Mouse (Mus musculus) heart, embryonic 14.5 days (tissue): ENCODE data around the gene Opn3. TPM values are rescaled to one million over a fixed set of nuclear protein-coding genes. Genes with fewer than 3 reads are reported as not detected.

Experiments
- ATAC-seq: fragments of 200-750 bp; cut with Nextera tagmentation; 2 replicates; pipeline ENCODE4 v1.8.0; 2017; ENCODE audit warnings: low read depth, moderate TSS enrichment; ENCODE audit not compliant: insufficient number of reproducible peaks, insufficient read depth, low FRiP score
- H3K27ac ChIP-seq, 2 experiments: fragments of 200-500 bp in 1 of 2; fragments of 300-500 bp in 1 of 2; sonication (generic) in 1 of 2; replicated peaks in 1 of 2; 2 replicates each; pipeline ENCODE4 v1.5.1; 2012 to 2014; ENCODE audit warnings: low read depth in 2 of 2, low read length in 2 of 2, control low read depth in 1 of 2, mild to moderate bottlenecking in 1 of 2, mixed read lengths in 1 of 2; ENCODE audit not compliant: control insufficient read depth in 1 of 2, insufficient read depth in 1 of 2
- H3K27me3 ChIP-seq: fragments of 300-500 bp; sonication (generic); 2 replicates; pipeline ENCODE4 v1.6.1; 2014; ENCODE audit warnings: mild to moderate bottlenecking, low read length, control low read depth; ENCODE audit not compliant: control insufficient read depth, insufficient read depth
- H3K36me3 ChIP-seq: fragments of 300-500 bp; sonication (generic); 2 replicates; pipeline ENCODE4 v1.6.1; 2014; ENCODE audit warnings: mild to moderate bottlenecking, control low read depth, low read length, mixed read lengths; ENCODE audit not compliant: control insufficient read depth, insufficient read depth
- H3K4me1 ChIP-seq, 2 experiments: fragments of 200-500 bp in 1 of 2; fragments of 300-500 bp in 1 of 2; sonication (generic) in 1 of 2; 2 replicates each; pipeline ENCODE4 v1.6.1; 2012 to 2014; ENCODE audit warnings: low read length in 2 of 2, control low read depth in 1 of 2, mixed read lengths in 1 of 2; ENCODE audit not compliant: control insufficient read depth in 2 of 2, insufficient read depth in 2 of 2
- H3K4me2 ChIP-seq: fragments of 300-500 bp; sonication (generic); 2 replicates; pipeline ENCODE4 v1.6.1; 2014; ENCODE audit warnings: mild to moderate bottlenecking, low read length
- H3K4me3 ChIP-seq, 2 experiments: fragments of 200-500 bp in 1 of 2; fragments of 300-500 bp in 1 of 2; sonication (generic) in 1 of 2; 2 replicates each; pipeline ENCODE4 v1.5.1; 2012 to 2014; ENCODE audit warnings: low read length in 2 of 2, mild to moderate bottlenecking in 2 of 2, control low read depth in 1 of 2, low read depth in 1 of 2, moderate library complexity in 1 of 2; ENCODE audit not compliant: control insufficient read depth in 1 of 2, insufficient read depth in 1 of 2
- H3K9ac ChIP-seq: fragments of 300-500 bp; sonication (generic); 2 replicates; pipeline ENCODE4 v1.6.1; 2014; ENCODE audit warnings: mild to moderate bottlenecking, low read length
- H3K9me3 ChIP-seq: fragments of 300-500 bp; sonication (generic); 2 replicates; pipeline ENCODE4 v1.6.1; 2016; ENCODE audit warnings: low read length, control low read depth; ENCODE audit not compliant: control insufficient read depth
- WGBS: fragments of 180-500 bp; shearing (Covaris S2); extraction: QIAGEN DNeasy Blood & Tissue Kit; methylation state at CpG from one replicate; pipeline ENCODE4 v1.1.7; 2014; 5-methylcytosine and 5-hydroxymethylcytosine counted together
- polyA plus RNA-seq: library from polyadenylated mRNA; unstranded; fragments of >200 nt; fragmentation: Nextera tagmentation; extraction: Ambion mirVana; gene quantifications from 2 replicates; pipeline ENCODE4 v1.2.1, GENCODE M21; 2014

Gene Opn3
- polyA plus RNA-seq, 1 experiment from 2014 or later = 15.6 TPM

DNA sequence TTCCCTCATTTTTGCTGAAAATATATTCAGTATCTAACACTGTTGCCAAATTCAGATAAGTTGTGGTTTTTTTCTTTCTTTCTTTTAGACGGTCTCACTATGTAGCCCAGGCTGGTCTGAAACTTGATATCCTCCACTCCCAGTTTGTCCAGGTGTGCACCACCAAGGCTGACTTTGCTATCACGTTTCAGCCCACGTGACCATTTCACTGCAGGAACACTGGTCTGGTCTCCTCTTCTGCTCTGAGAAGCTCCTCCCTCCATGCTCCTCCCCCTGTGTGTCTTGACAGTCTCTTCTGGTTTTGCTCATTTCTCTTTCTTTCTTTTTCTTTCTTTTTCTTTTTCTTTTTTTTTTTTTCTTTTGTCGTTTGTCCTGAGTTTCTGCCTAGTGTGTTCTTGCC is 7.2 kb upstream of the Opn3 start:
- Histone ChIP-seq H3K9me3 (no peaks in the 10 kb centered on the region), H3K36me3 (no peaks in the 10 kb centered on the region), H3K4me3 (no peak overlapping the region), H3K27ac (no peak overlapping the region), H3K27me3 (no peaks in the 10 kb centered on the region), H3K9ac (no peak overlapping the region), H3K4me2 (no peak overlapping the region), H3K4me1 (peaks cover 2 to 7% of the 10 kb centered on the region in 2 experiments; a peak in 1 of 4 replicates)
- 31% methylated on average over 4 of the region's 4 CpGs for WGBS
- ATAC-seq = no peak

DNA sequence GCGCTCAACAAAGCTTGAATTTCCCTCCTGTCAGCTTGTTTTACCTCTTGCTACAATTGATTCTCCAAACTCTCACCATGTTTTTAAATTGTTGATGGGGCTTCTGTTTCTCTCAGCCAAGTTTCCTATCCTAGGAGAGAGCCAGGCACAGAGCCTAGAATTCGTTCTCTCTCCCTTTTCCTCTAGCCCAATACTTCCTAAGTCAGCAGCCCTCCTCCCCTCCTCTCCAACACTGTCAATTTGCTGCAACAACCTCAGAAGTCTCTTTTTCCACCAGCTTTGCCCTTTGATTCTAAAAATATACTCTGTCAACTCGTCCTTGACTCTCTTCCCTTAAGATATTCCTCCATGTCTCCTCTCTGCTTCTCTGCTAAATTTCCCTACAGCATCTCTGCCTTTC is 6.8 kb upstream of the Opn3 start:
- H3K9me3 ChIP-seq = no peaks in the 10 kb centered on the region
- WGBS = 47% methylated on average over 3 of the region's 3 CpGs
- H3K27ac ChIP-seq = no peak overlapping the region
- H3K4me3 ChIP-seq = no peak overlapping the region
- H3K27me3 ChIP-seq = no peaks in the 10 kb centered on the region
- H3K9ac ChIP-seq = no peak overlapping the region
- no peak overlapping the region for H3K4me2 ChIP-seq
- peaks cover 2 to 8% of the 10 kb centered on the region in 2 experiments; a peak in 1 of 4 replicates for H3K4me1 ChIP-seq
- no peaks in the 10 kb centered on the region for H3K36me3 ChIP-seq
- no peak for ATAC-seq

DNA sequence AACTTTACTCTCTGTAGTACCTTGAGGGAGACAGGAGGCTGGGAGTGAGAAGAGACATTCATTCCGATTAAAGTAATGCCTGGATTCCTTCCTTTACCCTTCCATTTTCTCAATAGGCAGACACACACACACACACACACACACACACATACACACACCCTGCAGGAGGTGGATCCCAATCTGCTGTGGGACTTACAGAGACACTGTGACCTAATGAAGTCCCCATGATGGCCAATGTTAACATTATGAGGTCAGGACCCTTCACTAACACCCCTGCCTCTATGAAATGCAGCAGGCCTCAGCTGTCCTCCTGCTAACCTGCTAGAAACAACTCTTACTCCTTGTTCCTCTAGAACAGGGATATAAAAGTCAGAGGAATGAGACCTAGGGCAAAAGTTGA is 5.7 kb upstream of the Opn3 start, which contains the start of gene Wdr64:
Wdr64 (plus strand) TSS at position 301 of the 400 bp plus-strand sequence.
- Histone ChIP-seq H3K4me1 (peaks cover 7 to 17% of the 10 kb centered on the region in 2 experiments; a peak in 2 of 4 replicates), H3K27me3 (no peaks in the 10 kb centered on the region), H3K4me3 (no peak within 1 kb of the TSS), H3K36me3 (no peaks in the 10 kb centered on the region), H3K9ac (no peak within 1 kb of the TSS), H3K27ac (no peak within 1 kb of the TSS), H3K4me2 (no peak within 1 kb of the TSS), H3K9me3 (no peaks in the 10 kb centered on the region)
- no peak for ATAC-seq
- 79% methylated on average over 1 of the region's 1 CpGs for WGBS

DNA sequence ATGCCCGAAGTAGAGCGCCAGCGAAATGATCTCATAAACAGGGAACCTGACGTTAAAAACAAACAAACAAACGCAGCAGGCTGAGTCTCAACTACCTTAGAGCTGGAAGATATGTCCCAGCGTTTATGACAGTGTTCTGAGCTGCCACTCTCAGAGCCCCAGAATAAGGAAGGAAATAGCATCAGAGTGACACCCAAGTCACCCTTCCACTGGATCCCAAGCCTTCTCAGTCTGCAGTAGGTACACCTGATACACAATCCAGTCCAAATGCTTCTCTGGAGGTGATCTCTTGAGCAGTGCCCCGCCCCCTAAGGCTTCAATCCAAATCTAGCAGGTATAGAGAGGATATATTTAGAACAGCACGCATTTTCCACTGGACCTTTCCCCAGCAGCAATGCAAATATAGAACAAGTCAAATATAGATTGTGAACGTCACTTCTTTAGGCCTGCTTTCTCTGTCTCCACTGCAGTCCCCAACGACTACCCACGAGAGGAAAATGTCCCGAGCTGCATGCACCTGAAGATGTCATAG is 919 bp upstream of the Opn3 start:
- Histone ChIP-seq H3K9ac (peak overlapping the region; percentile 67), H3K4me1 (peaks cover 9 to 24% of the 10 kb centered on the region in 2 experiments), H3K36me3 (no peaks in the 10 kb centered on the region), H3K4me3 (peak overlapping the region; percentile 73 to 85; a peak in 3 of 4 replicates), H3K4me2 (peak overlapping the region; percentile 73), H3K27ac (peak overlapping the region; percentile 78 to 93), H3K9me3 (no peaks in the 10 kb centered on the region), H3K27me3 (no peaks in the 10 kb centered on the region)
- 24% methylated on average over 12 of the region's 12 CpGs for WGBS
- ATAC-seq = no peak

DNA sequence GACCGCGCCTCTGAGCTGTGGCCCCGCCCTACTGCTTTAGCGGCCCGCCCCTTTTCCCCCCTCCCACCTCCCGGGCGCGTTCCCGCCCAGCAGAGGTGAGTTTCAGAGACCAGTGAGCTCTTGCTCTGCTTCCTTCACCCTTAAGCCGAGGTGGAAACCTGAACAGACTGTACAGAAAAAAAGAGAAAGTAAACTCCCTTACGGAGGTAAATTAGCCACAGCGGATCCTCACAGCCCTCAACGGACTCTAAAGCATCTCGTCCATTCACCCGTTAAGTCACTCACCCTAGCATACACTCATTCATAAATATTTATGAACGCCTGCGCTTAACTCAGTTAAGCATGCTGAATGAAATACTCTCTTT is 403 bp upstream of the Opn3 start:
- H3K27ac ChIP-seq = peak overlapping the region; percentile 78 to 93
- H3K36me3 ChIP-seq = peaks cover 2% of the 10 kb centered on the region
- H3K4me2 ChIP-seq = peak overlapping the region; percentile 73
- peak overlapping the region; percentile 73 to 85 for H3K4me3 ChIP-seq
- no peaks in the 10 kb centered on the region for H3K27me3 ChIP-seq
- peak overlapping the region; percentile 67 for H3K9ac ChIP-seq
- no peak for ATAC-seq
- H3K4me1 ChIP-seq = peaks cover 9 to 24% of the 10 kb centered on the region in 2 experiments
- H3K9me3 ChIP-seq = no peaks in the 10 kb centered on the region
- WGBS = 2% methylated on average over 17 of the region's 17 CpGs

DNA sequence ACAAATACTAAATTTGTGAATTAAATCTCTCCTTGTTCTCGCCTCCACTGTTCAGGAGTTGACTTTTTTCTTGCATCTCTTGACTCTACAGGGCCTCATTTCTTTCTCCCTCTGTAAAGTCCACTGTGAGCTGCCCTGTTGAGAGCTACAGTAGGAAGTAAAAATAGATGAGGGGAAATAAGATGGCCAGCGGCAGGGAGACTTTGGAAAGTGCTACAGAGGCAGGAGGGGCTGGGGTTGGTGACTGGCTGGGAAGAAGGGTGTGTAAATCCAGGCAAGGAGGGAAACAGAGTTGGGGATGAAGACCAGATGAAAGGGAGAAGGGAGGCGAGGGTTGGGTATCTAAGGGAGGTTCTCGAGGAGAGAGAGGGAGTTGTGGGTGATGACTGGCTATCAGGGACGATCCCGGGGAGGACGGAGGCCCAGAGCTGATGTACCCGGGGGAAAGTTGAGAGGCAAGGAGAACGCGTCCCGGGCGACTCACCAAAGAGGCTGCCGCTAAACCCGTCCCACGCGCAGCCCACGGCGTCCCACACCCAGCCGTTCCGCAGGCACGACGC is 810 bp downstream of the Opn3 start:
- no peak for ATAC-seq
- Histone ChIP-seq H3K4me1 (peaks cover 9 to 24% of the 10 kb centered on the region in 2 experiments), H3K9me3 (no peaks in the 10 kb centered on the region), H3K4me2 (peak overlapping the region; percentile 84), H3K27ac (peak overlapping the region; percentile 90 to 91), H3K36me3 (peaks cover 13% of the 10 kb centered on the region), H3K4me3 (peak overlapping the region; percentile 73 to 85), H3K9ac (peak overlapping the region; percentile 89), H3K27me3 (no peaks in the 10 kb centered on the region)
- 2% methylated on average over 22 of the region's 22 CpGs for whole genome bisulfite sequencing

DNA sequence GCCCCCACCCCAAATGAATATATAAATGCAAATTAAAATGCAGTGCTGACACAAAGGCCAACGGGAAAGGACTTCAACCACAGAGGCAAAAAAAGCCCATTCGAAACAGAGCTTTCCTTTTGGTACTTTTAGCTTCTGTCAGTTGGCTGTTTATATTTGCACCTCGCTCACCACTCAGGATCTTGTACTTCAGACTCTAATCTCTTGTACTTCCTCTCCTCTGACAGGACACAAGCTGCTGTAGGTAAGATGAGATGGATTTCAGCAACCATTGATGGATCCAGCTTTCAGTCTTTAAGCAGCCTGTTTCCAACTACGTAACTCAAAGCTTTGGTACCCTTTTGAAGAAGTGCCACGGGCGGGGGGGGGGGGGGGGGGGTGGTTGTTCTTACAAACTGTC is 11.6 kb downstream of the Opn3 start:
- no peaks in the 10 kb centered on the region for H3K4me1 ChIP-seq
- WGBS = 52% methylated on average over 6 of the region's 6 CpGs
- no peaks in the 10 kb centered on the region for H3K9me3 ChIP-seq
- H3K4me3 ChIP-seq = no peak overlapping the region
- no peak overlapping the region for H3K27ac ChIP-seq
- H3K9ac ChIP-seq = no peak overlapping the region
- no peaks in the 10 kb centered on the region for H3K27me3 ChIP-seq
- peaks cover 10% of the 10 kb centered on the region for H3K36me3 ChIP-seq
- H3K4me2 ChIP-seq = no peak overlapping the region
- ATAC-seq = no peak

DNA sequence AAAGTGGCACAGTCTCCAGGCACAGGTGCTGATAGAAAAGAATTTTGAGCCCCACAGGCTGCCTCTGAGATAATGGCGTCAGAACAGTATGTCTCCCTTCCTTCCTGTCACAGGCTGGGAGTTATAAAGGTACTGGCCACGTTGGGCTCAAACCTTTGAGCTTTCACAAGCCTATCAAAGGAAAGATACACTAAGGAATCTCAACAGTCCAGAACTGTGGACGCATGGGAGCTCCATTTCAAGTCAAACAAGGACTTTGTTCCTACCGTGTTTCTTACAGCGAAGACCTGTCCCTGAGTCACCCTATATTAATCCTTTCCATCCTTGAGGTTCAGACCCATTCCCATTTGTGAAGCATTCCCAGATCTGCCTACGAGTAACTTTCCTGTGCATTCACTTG is 15.1 kb downstream of the Opn3 start:
- no peak overlapping the region for H3K4me2 ChIP-seq
- no peak for ATAC-seq
- H3K27ac ChIP-seq = no peak overlapping the region
- no peak overlapping the region for H3K4me3 ChIP-seq
- 59% methylated on average over 6 of the region's 6 CpGs for WGBS
- no peaks in the 10 kb centered on the region for H3K27me3 ChIP-seq
- H3K36me3 ChIP-seq = no peaks in the 10 kb centered on the region
- no peak overlapping the region for H3K9ac ChIP-seq
- 0 out of 4 replicates have a peak, but pooled peaks cover 0 to 2% of the 10 kb centered on the region in 2 experiments for H3K4me1 ChIP-seq
- no peaks in the 10 kb centered on the region for H3K9me3 ChIP-seq
